Mouse (Mus musculus) layer of hippocampus, postnatal 25 days (tissue): Measurements from ENCODE around the gene Actr8. TPM values are rescaled to one million over a fixed set of nuclear protein-coding genes. Genes with fewer than 3 reads are reported as not detected.

Experiments used
- DNase-seq, 2 experiments: peaks; one replicate each; pipeline ENCODE4 v3.0.0; 2022; ENCODE audit warnings: mixed read lengths in 2 of 2, low spot score in 1 of 2; ENCODE audit errors: extremely low spot score in 1 of 2
- total RNA-seq, 2 experiments: library from RNA; stranded (reverse); gene quantifications; 2 replicates each; pipeline ENCODE4 v1.2.3; 2021

Gene Actr8
- total RNA-seq, 2 experiments from 2014 or later = 67.1 to 81.7 TPM

DNA sequence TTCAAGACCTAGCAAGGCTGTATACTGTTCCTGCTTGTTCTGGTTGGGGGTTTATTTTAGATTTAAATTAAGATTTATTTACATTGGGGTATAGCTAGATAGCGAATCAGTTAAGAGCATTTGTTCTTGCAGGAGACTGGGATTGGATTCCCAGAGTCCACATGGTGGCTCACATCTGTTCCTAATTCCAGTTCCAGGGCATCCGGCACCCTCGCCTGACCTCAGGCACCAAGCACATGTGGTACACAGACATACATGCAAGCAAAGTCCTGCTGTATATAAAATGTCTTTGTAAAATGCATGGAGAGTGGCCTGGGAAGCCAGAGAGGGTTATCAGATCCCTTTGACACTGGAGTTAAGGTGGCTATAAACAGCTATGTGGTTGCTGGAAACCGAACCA, 16.8 kb downstream of the Actr8 start:
- DNase-seq = no peak

DNA sequence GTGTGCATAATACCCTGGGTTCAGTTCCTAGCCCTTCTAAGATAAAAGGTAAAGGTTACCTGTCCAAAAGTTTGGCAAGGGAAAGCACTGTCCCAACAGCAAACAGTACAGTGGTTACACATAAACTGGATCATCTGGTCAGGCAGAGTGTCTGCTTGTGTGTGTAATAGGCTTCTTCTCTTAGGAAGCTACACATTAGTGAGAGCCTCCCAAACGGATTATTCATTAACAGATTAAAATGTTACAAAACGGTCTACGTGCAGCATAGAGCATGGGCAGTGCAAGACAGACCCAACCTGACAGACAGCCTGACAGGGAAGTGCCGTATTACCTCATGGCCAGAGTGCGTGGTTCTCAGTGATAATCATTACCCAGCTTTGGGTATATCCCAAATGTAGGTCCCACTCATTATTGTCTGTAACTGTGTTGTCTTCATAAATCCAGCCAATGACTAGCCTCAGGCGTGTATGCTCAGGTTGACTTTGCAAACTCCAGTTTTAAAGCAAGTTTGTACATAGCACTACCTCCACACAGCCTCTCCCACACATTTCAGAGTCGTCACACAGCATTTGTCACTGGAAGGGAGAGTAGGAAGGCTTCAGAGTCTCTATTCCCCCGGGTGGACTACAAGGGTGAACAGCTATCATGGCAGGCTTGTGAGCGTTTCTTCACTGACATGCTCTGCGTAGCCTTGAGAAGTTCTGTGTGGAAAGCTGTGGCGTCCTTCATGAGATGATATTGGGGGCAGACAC, 18.0 kb downstream of the Actr8 start:
- DNase-seq = no peak

DNA sequence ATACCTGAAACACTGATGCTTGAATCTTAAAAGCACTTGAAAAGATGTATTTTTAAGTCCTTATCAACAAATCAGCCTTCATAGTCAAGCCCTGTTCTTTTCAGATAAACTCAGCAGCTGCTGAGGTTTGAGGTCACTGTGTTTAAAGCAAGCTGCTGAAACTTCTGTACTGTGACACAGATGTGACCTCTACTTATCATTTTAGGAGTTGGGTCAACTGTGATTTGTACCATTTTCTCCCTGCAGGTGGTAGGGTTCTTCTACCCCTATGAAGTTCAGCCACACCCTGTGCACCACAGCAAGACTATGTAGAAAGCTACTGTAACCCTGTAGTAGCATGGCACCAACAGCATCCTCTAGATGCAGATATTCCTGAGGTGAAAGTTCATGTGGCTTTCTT, 19.2 kb downstream of the Actr8 start:
- DNase-seq = no peak

DNA sequence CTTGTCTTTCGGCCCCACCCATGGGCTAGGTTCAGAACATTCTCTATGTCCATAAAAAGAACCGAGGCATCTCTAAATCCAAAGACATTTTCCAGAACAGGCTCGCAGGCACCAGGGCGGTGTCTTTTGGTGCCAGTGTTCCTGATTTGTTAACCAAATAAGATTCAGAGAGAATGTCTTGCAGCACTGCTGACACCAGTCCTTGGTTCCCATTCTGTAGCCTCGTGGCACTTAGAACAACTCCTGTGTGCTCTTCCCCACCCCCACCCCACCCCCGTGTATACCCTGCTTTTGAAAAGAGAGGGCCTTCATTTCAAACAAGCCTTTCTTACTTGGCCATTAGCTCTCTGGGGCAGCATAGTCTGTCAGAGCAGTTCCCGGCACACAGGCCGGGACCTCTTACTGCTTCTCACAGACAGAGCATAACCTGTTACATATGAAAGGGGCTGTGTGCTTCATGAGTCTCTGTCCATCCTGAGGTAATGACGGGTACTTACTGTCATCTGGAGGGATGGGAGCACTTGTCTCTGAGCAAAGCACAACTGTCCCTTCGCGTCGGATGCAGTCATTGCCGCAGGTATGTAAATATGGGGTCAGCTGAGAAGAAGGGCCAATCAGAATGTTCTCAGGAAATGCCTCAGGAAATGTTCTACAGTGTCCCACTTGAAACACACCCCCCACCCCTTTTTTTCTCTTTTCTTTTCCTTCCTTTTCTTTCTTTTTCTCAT, 20.8 kb downstream of the Actr8 start:
- DNase-seq = no peak

DNA sequence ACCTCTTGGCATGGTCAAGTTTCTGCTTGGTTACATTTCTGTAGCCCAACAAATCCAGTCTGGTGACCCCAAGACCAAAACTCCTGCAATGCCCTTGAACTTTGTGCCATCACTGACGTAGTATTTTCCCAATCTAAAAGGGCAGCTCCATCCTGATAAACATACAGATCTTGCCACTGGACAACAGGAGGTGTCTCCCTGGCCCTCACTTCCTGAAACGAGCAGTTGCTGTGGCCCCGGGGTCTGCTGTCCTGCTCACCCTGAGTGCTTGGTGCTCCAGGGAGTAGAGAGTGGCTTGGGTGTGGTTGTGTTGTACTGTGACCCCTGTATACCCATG, 21.3 kb downstream of the Actr8 start:
- DNase-seq = no peak

DNA sequence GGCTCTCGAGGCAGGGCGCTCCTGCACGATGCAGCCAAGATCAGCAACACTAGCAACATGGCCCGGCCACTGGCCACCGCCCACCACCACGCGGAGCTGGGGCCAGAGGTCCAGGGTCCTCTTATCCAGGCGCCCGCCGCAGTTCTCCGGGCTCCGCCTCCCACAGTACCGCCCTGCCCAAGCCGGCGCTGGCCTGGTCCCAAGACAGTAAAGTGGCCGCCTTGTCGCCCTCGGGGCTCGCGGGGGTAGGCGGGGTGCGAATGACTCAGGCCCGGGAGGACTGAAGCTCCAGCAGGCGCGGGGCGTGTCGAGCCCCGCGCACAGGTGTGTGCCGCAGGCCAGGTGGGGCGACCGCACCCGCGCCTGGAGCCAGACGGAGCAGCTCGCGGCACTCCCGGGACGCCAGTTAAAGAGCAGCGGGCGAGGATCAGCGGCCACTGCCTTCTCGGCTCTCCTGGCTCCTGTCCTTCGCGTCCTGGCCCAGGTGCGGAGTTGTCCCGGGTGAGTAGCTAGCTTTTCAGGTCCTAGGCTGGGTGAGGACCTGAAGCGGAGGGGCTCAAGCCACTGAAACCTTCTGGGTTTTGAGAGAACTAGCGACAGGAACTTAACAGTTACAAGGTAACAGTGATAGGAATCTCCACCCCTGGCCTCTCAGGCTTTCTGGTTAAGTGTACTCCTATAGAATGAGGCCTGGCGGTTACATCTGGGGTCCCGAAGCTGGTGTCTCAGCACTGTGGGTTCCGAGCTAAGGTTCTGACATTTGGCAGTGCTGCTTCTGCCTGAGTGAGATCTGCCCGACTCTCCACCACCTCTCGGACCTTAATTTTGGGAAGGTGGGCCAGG, 30.8 kb downstream of the Actr8 start, which contains the start of the genes Il17rb and Chdh:
Il17rb (minus strand) TSS at position 164 of the 843 bp plus-strand sequence.
Chdh (plus strand) TSS at position 291 of the 843 bp plus-strand sequence.
- DNase-seq = peak in 1 of 2 experiments; percentile 50

DNA sequence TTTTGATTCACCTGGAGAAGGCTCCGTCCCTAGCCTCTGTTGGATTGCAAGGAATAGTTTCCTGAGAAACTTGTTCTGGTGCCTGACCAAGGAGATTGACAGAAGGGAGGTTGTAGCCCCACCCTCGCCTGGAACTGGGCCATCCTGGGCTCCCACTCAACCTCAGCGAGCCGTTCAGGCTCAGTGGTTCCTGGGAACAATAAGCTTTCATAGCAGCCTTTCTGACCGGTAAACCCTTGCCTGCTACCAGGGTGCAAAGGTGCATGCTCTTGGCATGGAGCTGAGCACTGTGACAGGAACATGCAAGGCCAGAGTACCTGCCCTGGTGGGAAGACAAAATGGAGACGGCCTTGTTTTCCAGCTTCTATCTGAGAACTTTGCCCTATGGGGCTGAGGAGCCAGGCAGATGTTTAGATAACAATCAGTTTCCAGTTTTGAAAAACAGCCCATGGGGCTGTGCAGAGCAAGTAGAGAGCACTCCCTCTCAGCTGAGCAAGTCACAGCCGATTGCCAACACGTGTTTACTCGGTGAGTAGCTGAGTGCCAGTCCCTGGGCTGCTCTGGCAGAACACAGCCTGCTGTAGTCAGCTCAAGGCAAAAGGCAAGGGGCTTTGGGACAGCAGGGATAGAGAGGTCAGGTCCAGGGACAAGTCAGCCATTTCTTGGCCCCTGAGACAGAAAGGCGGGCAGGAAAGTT, 31.9 kb downstream of the Actr8 start:
- peak in 1 of 2 experiments; percentile 59 for DNase-seq

DNA sequence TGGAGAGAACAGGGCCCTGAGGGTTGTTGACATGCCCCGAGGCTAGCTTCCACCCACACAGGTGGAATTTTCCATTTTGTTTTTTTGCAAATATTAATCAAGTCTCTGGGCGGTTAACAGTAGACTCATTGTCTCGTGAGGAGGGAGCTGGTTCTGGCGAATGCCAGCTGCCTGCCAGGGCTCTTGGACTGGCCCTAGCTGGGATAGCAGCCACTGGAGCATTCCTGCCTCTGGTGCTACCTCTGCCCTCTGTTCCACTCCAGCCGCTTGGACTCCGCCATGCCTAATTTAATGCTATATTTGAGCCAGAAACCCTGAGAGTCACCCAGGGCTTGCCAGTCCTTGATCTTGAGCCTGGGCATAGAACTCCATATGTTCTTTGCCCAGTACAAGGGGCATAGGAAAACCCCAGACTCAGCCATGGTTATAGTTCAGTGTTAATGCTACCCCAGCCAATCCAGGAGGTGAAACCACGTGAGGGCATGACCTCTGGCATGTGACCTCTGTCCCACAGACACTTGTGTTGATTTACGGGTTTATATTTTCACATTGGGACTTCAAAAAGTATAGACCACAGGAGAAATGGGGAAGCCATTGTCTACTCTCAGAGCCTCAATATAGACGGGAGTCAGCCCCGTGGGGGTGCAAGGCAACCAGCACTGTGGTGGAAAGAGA, 33.9 kb downstream of the Actr8 start:
- no peak for DNase-seq

DNA sequence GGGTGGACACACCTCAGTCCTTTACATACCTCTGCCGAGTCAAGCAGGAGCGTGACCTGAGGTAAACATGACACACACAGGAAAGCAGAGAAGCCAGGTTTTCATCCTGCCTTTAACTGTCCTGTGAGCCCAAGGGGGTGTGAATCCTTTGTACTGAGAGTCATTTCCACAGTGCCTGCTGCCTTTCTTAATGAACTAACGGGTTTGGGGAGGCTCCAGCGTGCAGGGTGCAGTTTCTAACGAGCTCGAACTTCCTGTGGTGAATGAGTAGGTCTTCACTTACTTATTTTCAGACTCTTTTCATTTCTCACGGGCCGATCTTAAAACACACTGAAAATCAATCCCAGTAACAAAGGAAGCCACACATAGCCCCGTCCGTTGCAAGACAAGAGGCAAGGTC, 36.4 kb downstream of the Actr8 start:
- no peak for DNase-seq

DNA sequence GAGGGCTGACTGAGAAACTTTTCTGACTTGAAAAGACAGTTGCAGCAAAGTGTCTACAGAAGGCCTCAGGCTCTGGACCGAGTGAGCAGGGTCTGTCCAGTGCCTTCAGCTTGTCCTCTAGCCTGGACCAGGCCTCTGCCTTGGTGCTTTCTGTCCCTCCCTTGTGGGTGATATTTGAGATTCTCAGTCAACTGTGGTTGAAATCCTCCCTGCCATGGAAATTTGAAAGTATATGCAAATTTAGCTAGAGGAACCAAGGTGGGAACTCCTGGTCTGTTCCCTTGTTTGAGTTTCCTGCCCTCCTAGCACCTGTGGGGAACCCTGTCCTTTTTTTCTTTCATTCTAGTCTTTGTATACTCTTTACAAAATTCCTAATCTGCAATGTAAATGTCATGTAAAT, 36.9 kb downstream of the Actr8 start:
- DNase-seq = no peak

DNA sequence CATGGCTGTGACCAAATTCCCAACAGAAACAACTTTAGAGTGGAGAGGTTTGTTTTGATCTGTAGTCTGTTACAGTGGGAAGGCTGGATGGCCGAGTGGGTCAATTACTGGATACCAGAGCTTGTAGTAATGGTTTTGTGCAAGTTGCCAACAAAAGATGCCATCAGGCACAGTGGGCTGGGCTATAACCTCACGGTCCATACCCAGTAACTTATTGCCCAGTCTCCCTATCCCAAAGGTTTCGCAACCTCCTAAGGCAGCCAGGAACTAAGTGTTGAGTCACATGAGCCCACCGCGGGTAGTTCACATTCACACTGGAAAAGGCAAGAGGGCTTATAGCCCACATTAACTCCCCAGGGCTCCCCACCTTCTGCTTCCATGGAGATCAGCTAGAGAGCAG, 38.5 kb downstream of the Actr8 start:
- no peak for DNase-seq

DNA sequence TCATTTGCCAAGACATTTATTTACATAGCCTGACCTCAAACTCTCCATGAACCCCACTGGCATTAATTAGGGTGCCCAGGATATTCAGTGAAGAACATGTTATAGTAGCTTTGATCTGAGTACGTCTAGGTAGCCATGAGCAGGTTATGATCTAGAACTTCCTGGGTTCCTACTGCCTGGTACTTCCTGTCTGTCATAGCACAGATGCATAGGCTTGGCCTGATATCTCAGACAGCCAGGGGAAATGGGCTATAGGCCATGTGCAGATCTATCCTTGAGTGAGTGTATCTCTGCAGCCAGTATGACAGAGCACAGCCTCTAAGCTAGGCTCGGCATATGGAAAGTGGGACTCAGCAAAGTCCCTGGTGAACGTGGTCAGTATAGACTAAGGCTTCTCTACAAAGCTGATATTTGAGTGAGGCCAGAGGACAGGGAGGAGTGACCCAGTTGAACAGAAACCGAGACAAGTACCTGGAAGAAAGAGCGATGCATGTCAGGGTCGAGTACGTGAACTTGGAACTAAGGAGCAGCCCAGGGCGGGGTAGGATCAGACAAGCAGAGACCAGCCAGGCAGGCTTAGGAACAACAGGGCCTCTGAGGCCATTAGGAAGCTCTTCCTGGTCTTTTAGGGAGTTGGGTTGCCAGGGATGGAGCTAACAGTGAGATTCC, 39.8 kb downstream of the Actr8 start:
- DNase-seq = no peak

DNA sequence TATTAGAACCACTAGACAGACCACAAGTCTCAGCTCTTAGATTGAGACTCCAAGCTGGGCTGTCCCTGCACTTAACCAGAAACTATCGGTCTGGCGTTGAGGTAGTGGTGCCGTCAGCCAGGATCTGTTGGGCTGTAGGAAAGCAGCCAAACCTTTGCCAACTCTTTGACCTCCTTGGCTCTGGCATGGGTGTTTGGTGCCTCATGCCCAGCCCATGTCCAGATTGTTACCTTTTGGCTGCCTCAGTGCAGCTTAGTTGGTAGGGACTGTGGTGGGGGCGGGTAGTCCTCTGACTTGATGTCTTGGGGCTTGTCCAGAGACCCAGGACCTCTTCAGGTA, 40.3 kb downstream of the Actr8 start:
- DNase-seq = no peak

DNA sequence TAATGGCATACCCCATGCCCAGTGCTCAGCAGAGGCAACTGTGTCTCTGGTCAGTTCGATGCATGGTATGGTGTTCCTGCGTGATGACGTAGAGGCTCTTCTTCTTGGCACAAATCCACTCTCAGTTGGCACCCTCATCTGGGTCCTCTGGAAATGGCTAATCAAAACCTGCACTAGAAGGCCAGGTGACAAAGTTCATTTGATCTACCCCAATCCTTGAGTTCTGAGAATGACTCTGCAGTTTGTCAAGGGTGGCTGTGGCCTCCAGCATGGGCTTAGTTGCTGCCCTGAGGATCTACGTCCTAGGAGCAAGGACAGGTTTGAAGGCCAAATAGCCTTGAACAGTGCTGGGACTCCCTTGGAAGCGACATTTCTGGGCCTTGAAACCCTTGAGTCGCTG, 40.7 kb downstream of the Actr8 start:
- no peak for DNase-seq

DNA sequence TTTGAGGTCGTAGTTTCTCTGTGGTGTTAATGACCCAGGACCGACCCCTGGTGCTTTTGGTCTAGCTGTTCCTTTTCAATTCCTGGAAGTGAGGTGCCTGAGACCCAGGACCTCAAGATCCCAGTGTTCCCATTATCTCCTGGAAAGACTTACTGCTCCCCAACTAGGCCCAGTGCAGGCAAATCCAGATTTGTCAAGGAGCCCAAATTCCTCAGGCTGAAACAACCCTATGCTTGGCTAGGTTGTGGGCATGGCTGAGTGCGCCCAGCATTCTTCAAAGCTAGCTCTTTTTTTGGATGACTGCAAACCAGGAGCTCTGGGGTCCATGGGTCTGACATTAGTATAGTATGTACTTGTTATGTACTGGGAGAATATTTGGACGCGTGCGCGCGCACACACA, 41.2 kb downstream of the Actr8 start:
- no peak for DNase-seq

DNA sequence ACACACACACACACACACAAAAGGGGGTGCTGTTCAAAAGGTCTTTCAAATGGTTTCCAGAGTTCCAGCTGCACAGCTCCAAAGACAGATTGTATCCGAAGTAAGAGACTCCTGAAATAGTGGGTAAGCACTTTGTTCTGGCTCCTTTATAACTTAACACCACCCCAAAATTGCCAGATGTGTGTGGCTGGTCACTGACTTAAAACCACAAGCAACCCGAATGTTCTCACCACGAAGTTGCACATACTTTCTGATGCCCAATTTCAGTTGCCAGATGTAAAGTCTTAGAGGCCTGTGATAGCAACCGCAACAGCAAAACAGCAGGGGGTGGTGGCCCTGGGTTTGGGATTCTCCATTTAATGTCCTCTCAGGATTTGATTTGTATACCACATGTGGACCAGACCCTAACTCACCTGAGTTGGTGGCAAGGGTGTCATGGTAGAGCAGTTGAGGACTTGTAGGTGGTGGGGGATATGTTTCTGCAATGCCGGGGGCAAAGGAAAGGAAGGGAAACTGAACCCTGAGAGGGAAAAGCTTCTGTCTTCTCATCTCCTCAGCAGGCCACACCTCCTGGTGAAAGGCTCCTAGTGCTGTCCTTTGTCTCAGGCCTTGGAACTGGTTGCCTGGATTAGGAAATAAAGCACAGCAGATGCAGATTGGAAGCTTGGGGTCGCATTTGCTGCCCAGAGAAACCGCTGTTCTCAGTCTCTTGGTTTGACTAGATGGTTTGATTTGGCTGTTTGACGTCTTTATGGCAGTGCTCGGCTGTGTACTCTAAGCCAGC, 41.8 kb downstream of the Actr8 start:
- DNase-seq = no peak

DNA sequence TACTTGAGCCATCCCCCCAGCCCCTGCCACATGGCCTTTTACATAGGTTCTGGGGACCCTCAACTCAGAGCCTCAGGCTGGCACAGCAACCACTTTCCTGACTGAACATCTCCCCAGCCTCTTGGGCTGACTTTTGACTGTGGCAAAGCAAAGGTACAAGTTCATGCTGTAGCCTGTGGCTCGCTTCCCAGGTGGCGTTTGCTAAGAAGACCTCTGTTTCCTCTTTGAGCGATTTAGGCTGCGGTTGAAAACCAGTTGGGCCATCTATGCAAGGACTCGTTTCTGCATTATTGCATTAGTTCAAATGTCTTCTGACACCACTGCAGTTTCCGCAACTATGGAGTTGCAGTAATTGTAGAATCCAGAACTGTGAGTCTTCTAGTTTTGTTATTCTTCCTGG, 44.3 kb downstream of the Actr8 start:
- no peak for DNase-seq

DNA sequence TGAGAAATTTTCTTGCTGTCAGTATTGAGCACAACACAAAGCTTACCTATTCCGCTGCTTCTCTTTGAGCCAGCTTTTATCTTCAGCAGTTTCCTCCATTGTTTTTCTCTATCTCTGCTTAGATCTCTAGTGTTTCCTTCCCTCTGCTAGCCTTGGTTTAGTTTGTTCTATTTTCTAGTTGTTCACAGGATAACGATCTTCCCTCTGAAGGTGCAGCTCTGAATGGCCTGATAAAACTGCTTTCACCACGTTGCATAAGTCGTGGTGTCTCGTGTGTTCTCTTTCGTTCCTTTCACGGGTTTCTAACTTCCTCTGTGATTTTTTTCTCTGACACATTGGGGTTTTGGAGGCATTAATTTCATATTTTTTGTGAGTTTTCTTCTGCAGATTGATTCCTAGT, 46.2 kb downstream of the Actr8 start:
- no peak for DNase-seq

DNA sequence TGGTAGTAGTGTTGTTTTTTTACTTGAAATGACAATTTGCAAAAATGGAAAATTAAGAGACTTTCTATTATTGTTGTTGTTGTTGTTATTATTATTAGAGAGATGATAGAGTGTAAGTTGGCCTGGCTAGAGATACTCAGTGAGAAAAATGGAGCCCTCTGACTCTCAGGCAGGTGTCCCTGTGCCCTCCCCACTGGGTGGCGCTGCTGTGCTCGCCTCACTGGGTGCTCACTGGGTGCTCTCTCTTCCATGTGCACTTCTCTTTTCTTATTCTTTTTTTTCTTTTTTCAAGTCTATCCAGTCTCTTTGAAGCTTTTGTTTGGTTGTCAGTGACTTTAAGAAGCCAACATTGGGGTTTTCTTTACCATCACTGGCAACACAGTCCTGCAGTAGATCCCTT, 49.2 kb downstream of the Actr8 start:
- DNase-seq = peak in 1 of 2 experiments; percentile 25
